ENCODE assay signal across 19 mouse cellular contexts in the genomic region with DNA sequence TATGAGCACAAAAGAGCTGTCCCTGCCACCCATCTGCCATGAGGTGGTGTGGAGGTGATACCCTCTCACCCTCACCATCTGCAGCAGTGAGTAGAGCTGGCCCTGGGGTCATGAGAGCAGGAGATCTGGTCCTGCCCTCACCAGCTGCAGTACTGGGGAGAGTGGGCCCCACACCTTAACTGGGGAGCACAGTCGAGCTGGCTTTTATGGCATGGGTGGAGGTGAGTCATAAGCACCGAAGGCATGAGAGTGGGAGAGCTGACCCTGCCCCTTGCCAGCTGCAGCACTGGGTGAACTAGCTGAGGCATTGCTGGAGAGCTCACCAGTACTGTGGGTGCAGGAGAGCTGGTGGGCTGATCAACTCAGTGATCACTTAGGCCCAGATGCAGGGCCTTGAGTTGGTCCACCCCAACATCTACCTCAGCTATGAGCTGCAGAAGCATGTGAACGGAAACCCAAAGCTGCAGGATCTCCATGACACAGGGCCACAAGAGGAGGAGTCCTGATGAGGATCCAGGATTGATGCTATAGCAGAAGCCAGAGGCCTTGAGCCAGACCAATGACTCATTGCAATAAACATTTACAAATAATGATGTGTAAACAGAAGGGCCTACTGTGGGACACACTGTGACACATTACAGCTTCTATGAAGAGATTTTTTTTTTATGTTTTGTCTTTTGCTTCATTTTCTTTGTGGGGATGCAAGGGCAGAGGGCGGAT. TPM values are rescaled to one million over a fixed set of nuclear protein-coding genes. Genes with fewer than 3 reads are reported as not detected.
A peak's percentile ranks its signal among the peaks of the same experiment; 100 is the strongest.
DNase-seq lines count a peak whose midpoint lies in the region; ATAC-seq lines count a peak whose summit lies in the region.
"Had no signal": no experiment of that assay in that cellular context is flagged by ENCODE, and none has a peak within 500 bp of the region (broad histone marks: within the 10 kb centered on the region; RNA-seq: fewer than 3 reads in every experiment).

No protein-coding gene starts in this region.

- no peak overlapping the region for H3K4me2 ChIP-seq in kidney, embryonic 16.5 days (replicated peaks; ENCODE audit: low read depth, low read length)
- H3K4me2 ChIP-seq in intestine, embryonic 14.5 days (ENCODE audit: low read length), result no peak overlapping the region
- no peak overlapping the region for H3K4me2 ChIP-seq in hindbrain, embryonic 13.5 days
- H3K4me2 ChIP-seq: kidney, embryonic 15.5 days had no signal

- WGBS in kidney, embryonic 16.5 days, result 87% methylated on average over 4 of the region's 4 CpGs
- WGBS in intestine, embryonic 14.5 days, result 70% methylated on average over 4 of the region's 4 CpGs
- 86% methylated on average over 4 of the region's 4 CpGs for WGBS in hindbrain, embryonic 13.5 days

- H3K27ac ChIP-seq in kidney, embryonic 16.5 days (ENCODE audit: low read length), result no peak overlapping the region
- no peak overlapping the region for H3K27ac ChIP-seq in intestine, embryonic 14.5 days (ENCODE audit: low read depth)
- no peak overlapping the region for H3K27ac ChIP-seq in hindbrain, embryonic 13.5 days
- H3K27ac ChIP-seq: embryonic facial prominence, embryonic 10.5 days; gastrocnemius, adult 2 months; kidney, embryonic 15.5 days had no signal

- H3K9me3 ChIP-seq in kidney, embryonic 16.5 days (ENCODE audit: low read length), result no peaks in the 10 kb centered on the region
- no peaks in the 10 kb centered on the region for H3K9me3 ChIP-seq in intestine, embryonic 14.5 days (ENCODE audit: control insufficient read depth, low read length)
- H3K9me3 ChIP-seq in hindbrain, embryonic 13.5 days, result no peaks in the 10 kb centered on the region
- H3K9me3 ChIP-seq: embryonic facial prominence, embryonic 10.5 days; kidney, embryonic 15.5 days had no signal

- peaks cover 30% of the 10 kb centered on the region for H3K36me3 ChIP-seq in kidney, embryonic 16.5 days (ENCODE audit: insufficient read depth, low read length)
- peaks cover 79% of the 10 kb centered on the region for H3K36me3 ChIP-seq in intestine, embryonic 14.5 days (ENCODE audit: control insufficient read depth, insufficient read depth, low read length)
- peaks cover 60% of the 10 kb centered on the region for H3K36me3 ChIP-seq in hindbrain, embryonic 13.5 days

- no peaks in the 10 kb centered on the region for H3K27me3 ChIP-seq in kidney, embryonic 16.5 days (ENCODE audit: insufficient read depth, low read length)
- no peaks in the 10 kb centered on the region for H3K27me3 ChIP-seq in intestine, embryonic 14.5 days (replicated peaks; ENCODE audit: control insufficient read depth, insufficient read depth, low read length)
- no peaks in the 10 kb centered on the region for H3K27me3 ChIP-seq in hindbrain, embryonic 13.5 days
- H3K27me3 ChIP-seq: kidney, embryonic 15.5 days had no signal

- no peaks in the 10 kb centered on the region for H3K4me1 ChIP-seq in kidney, embryonic 16.5 days (ENCODE audit: insufficient read depth, low read length)
- no peaks in the 10 kb centered on the region for H3K4me1 ChIP-seq in intestine, embryonic 14.5 days (replicated peaks; ENCODE audit: control insufficient read depth, insufficient read depth, low read length)
- H3K4me1 ChIP-seq in hindbrain, embryonic 13.5 days (replicated peaks), result no peaks in the 10 kb centered on the region
- H3K4me1 ChIP-seq: embryonic facial prominence, embryonic 10.5 days; kidney, embryonic 15.5 days had no signal

- peak; percentile 27; the same call in 1 of the 2 replicates for ATAC-seq in kidney, embryonic 16.5 days (ENCODE audit: low FRiP score, low TSS enrichment)
- ATAC-seq in intestine, embryonic 14.5 days (replicated peaks; ENCODE audit: low FRiP score, low TSS enrichment, low read depth), result peak; percentile 58; the same call in 1 of the 2 replicates
- no peak for ATAC-seq in hindbrain, embryonic 13.5 days (ENCODE audit: low FRiP score)
- ATAC-seq: activated CD4-positive, CD25-positive, alpha-beta regulatory T cell, adult 4 months; forebrain, postnatal 0 days; hindbrain, embryonic 16.5 days; midbrain, embryonic 16.5 days had no signal

- no peak for DNase-seq in kidney, postnatal 14 days
- peak; percentile 3 for DNase-seq in urinary bladder, postnatal 14 days (ENCODE audit: low spot score)
- no peak for DNase-seq in urinary bladder, postnatal 25 days (ENCODE audit: low spot score)
- DNase-seq in intestine, embryonic 14.5 days (ENCODE audit: low spot score), result no peak
- no peak for DNase-seq in embryo, embryonic 10 days (ENCODE audit: low spot score)
- DNase-seq in retina, postnatal 1 day, result no peak
- DNase-seq: cerebellum, postnatal 10 days; forebrain, postnatal 0 days; gastrocnemius, adult 2 months; heart, postnatal 10 days; right cerebral cortex, postnatal 4 days; thymus, adult 2 months had no signal

- no peak overlapping the region for H3K4me3 ChIP-seq in kidney, embryonic 16.5 days (ENCODE audit: low read length)
- no peak overlapping the region for H3K4me3 ChIP-seq in intestine, embryonic 14.5 days (ENCODE audit: low read depth, low read length)
- no peak overlapping the region for H3K4me3 ChIP-seq in hindbrain, embryonic 13.5 days
- H3K4me3 ChIP-seq: embryonic facial prominence, embryonic 10.5 days; gastrocnemius, adult 2 months; kidney, embryonic 15.5 days had no signal

- no peak overlapping the region for H3K9ac ChIP-seq in kidney, embryonic 16.5 days (replicated peaks; ENCODE audit: low read length)
- no peak overlapping the region for H3K9ac ChIP-seq in intestine, embryonic 14.5 days (ENCODE audit: low read length)
- no peak overlapping the region for H3K9ac ChIP-seq in hindbrain, embryonic 13.5 days
- H3K9ac ChIP-seq: forebrain, postnatal 0 days; kidney, embryonic 15.5 days had no signal

RNA-seq across cellular contexts. Expression of a gene that starts 12.5 kb away (rescaled TPM):
- polyA plus RNA-seq in kidney, embryonic 16.5 days (2015; fragmentation: Nextera tagmentation; extraction: Ambion mirVana), result 24.8 and 24.9 TPM in 2 replicates
- 23.2 and 24.5 TPM in 2 replicates for polyA plus RNA-seq in intestine, embryonic 14.5 days (2014; fragmentation: Nextera tagmentation; extraction: Ambion mirVana)
- polyA plus RNA-seq in hindbrain, embryonic 13.5 days (2015; fragmentation: Nextera tagmentation; extraction: Ambion mirVana), result 17.8 and 19.7 TPM in 2 replicates
